Mouse (Mus musculus): ENCODE data around the gene Rbm44.

Rbm44 gene

DNA sequence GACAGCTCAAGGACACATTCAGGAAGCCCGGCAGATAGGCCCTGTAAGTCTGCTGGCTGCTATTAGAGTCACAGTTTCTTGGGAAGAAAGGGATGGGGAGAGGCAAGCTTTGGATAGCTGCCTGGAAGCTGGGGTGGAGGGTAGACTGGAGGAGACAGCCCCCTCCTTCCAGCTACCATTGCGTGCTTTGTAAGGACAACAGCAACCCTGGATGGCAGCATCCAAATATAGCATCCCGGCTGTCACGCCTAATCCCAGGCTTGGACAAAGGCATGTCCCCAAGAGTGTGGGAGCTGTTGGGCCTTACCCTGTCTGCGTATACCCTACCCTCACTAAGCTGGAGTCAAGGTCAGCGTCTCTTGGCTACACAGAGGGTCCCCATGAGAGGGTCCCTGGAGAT lies 64.5 kb downstream of the Rbm44 start:
- DNase-seq (ENCODE audit: low spot score in 2 of 2): no peak

DNA sequence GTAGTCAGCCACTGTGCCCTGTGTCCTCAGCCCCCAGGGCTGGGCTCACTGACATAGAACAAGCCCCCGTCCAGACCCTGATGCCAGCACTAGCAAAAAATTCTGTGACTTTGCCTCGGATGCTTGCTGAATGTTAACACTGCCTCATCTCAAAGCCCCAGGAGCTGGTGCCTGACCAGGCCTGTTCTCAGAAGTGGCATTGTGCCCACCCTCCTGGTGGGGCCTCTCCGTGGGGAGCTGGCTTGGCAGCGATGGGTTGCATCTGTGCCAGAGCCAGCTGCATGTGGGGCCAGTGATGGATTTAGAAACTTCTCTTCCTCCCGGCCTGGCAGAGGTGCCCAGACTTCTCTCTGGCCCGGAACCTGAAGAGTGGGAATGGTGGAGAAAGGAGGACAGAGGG lies 64.9 kb downstream of the Rbm44 start:
- no peak for DNase-seq (ENCODE audit: low spot score in 2 of 2)

DNA sequence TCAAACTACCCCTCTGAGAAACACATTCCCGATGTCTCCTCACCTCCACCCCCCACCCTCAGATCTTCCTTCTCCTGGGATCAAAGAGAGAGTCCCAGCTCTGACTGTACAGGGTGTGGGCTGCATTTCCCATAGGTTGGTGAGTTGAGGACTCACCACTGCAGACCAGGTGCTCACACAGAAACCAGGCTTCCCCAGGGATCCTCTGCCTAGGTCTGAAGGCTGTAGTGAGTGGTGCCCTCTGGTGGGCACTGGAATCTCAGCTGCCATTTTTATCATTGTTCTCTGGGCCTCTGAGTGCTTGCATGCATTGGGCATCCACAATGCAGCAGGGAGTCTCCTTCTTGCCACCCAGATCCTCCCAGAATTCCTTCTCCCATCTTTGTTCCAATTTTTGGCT lies 66.2 kb downstream of the Rbm44 start:
- DNase-seq (ENCODE audit: low spot score in 2 of 2): peak in 1 of 2 experiments; percentile 75

DNA sequence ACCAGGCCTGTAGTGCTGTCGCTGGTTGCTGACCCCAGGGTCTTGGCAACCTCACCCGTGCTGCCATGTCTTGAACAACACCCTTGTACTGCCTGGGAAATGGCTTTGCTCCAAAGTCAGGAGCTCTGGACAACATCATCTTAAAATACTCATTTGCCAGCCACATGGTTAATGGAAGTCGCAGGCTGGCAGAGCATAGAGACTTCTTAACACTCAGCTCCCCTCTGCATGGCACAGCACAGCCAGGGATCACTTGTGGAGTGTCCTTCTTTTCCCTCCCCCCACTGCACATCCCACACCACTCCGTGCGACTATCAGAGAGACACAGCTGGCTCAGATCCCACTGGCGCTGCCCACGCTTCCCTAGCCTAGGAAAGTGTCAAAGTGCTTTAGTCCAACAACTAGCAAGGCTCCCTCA lies 66.7 kb downstream of the Rbm44 start:
- no peak for DNase-seq (ENCODE audit: low spot score in 2 of 2)

DNA sequence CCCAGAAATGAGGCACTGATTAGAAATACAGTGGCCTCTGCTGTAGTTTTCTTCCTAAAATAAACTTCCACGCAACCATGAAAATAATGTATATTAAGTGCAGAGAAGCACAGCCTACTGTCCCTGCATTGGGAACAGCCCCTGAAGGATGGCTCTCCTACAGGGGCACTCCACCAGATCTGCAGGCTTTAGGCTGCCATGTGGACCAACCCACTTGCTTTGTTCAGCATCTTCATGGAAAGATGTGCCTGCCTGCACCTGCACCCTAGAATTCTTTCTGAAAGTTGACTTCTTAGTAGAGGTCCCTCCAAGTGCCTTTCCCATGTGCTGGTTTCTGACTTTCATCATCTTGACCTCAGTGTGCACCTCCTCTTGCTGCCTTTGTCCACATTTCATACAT lies 70.4 kb downstream of the Rbm44 start:
- no peak for DNase-seq (ENCODE audit: low spot score in 2 of 2)

DNA sequence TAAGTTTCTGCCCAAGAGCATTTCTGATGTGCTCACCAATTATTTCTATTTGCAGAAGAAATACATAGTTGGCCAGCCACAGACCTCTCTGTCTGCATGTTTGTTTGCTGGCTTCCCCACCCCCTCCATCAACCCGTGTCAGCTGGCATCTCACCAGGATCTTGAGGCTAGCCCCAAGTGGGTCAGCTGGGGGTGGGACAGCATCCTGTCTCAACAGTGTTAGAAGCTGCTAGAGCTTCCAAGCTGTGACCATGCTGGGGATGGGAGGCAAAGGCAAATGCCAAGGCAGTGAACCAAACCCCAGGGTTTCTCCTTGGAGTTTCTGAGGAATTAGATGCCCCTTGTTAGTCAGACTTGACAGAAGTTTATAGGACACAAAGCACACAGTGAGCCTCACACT lies 71.1 kb downstream of the Rbm44 start:
- DNase-seq (ENCODE audit: low spot score in 2 of 2): no peak

DNA sequence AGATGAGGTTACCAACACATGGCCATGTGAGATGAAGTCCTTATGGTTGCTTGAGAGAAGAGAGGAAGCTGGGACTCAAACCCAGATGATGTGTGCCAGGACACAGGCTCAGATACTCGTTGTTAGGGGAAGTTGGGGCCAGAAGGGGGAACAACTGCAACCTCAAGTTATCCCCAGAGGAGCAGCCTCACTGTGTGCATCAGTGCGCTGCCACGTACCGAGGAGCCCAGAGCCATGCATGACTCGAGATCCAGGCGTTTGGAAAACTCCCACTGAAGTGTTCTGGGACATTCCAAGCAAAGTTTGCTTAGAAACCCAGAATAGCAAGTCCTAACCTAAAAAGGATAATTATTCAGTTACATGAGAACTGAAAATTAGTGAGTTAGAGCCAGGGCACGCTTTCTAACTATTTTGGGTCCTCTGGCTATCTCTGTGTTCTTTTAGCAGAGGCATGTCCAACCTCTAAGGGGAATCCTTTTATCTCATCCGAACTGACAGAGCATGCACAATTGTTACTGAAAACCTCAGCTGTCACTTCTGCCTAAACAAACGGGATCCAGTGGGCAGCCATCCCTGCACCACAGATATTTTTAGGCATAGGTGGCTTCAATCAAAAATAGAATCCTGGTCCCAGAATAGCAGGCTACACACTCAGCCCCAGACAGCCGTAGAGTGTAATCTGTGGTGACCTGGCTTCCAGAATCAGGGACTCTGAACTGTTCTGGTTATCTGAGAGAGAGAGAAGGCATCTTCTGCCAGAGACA lies 71.8 kb downstream of the Rbm44 start:
- DNase-seq (ENCODE audit: low spot score in 2 of 2): peak in 1 of 2 experiments; percentile 66

DNA sequence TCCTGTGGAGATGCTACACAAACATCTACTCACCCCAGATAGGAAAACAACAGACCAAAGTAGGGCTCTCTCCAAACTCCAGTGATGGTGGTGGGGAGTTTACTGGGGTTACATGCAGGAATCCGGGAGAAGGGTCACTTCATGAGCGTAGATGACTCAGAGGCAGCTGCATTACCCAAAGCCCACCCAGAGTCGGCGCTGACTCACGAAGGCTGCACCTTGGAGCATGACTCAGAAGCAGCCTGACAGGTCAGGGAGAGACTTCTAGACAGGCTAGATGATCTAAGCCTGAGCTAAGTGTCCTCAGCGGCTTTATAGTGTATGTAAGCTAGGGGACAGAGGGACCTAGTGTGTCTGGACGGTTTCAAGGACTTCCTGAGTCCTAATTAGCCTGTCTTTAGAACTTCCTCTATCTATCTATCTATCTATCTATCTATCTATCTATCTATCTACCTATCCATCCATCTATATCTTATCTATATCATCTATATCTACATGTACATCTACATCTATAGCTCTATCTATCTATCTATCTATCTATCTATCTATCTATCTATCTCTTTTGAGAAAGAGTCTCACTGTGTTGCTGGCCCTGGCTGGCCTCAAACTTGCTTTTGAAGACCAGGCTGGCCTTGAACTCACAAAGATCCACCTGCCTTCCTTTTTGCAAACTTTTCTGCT lies 74.9 kb downstream of the Rbm44 start:
- no peak for DNase-seq (ENCODE audit: low spot score in 2 of 2)

DNA sequence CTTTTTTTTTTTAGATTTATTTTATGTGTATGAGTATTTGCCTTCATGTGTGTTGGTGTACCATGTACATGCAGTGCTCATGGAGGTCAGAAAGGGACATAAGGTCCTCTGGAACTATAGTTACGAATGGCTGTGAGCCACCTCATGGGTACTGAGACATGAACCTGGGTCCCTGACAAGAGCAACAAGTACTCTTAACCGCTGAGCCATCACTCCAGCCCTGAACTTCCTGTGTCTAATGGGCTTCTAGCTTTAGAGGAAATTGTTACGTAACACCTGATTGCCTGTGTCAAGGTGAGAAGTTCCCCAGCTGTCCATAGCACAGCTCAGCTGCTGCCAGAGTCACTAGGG lies 75.4 kb downstream of the Rbm44 start:
- DNase-seq (ENCODE audit: low spot score in 2 of 2): no peak

Data from spleen, postnatal 10 days (tissue).